Mouse (Mus musculus) thymus, adult 2 months (tissue): ENCODE results near the gene Cops8.

Source experiments
- CTCF ChIP-seq: fragments of 200-500 bp; IDR thresholded peaks from 2 replicates; pipeline ENCODE4 v1.5.1; 2012; ENCODE audit warnings: mild to moderate bottlenecking, control low read depth, low read length, moderate library complexity, borderline replicate concordance; ENCODE audit not compliant: control insufficient read depth, poor library complexity, insufficient read depth; ENCODE audit errors: extremely low read depth
- POLR2A ChIP-seq: fragments of 200-500 bp; IDR thresholded peaks from 2 replicates; pipeline ENCODE4 v1.6.1; 2012; ENCODE audit warnings: mild to moderate bottlenecking, low read length, control low read depth, moderate library complexity; ENCODE audit not compliant: control insufficient read depth, poor library complexity, insufficient read depth; ENCODE audit errors: extremely low read depth

DNA sequence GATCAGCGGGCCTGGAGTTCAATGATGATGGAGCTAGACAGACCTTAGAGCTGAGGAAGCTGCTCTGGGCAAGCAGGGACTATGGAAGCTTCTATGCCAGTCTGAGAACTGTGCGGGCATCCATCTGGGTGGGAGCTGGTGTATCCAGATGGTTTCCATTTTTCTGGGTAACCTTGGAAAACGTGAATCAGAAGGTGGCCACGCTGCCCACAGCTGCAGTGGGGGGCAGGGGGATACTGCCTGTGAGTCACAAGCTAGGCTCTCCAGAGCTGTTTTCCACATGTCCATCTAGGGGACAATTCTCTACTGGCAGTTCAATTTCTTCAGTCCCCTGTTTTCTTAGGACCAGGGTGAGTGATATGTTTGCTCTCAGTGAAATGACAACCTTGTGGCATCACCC is 49.8 kb downstream of the Cops8 start:
- TF ChIP-seq CTCF = no peak
- no peak for TF ChIP-seq POLR2A
